Mouse (Mus musculus): ENCODE data around the gene Smok3a. TPM values are rescaled to one million over a fixed set of nuclear protein-coding genes. Genes with fewer than 3 reads are reported as not detected.

Gene Smok3a
- polyA plus RNA-seq, 1 experiment from 2014 or later, result not detected

GRCm38 (mm10) chr5:138081446-138081845 lies 60.4 kb downstream of the Smok3a start:
- H3K4me3 ChIP-seq (ENCODE audit: low read length), result no peak overlapping the region
- no peaks in the 10 kb centered on the region for H3K27me3 ChIP-seq (replicated peaks; ENCODE audit: control insufficient read depth, insufficient read depth, low read length)
- peaks cover 8% of the 10 kb centered on the region for H3K4me1 ChIP-seq (ENCODE audit: control insufficient read depth, insufficient read depth, low read depth, low read length)
- WGBS, result 90% methylated on average over 9 of the region's 9 CpGs
- H3K27ac ChIP-seq (ENCODE audit: low read depth, low read length), result no peak overlapping the region
- H3K9ac ChIP-seq (ENCODE audit: low read depth, low read length), result no peak overlapping the region
- H3K36me3 ChIP-seq (ENCODE audit: control insufficient read depth, insufficient read depth, low read length), result no peaks in the 10 kb centered on the region
- ATAC-seq, result no peak
- no peaks in the 10 kb centered on the region for H3K9me3 ChIP-seq (ENCODE audit: control insufficient read depth, low read length)
- no peak overlapping the region for H3K4me2 ChIP-seq (ENCODE audit: low read length)

GRCm38 (mm10) chr5:138083318-138083900 lies 62.3 kb downstream of the Smok3a start:
- 0 out of 2 replicates have a peak, but pooled peaks cover 4% of the 10 kb centered on the region for H3K36me3 ChIP-seq (ENCODE audit: control insufficient read depth, insufficient read depth, low read length)
- H3K27me3 ChIP-seq (replicated peaks; ENCODE audit: control insufficient read depth, insufficient read depth, low read length), result no peaks in the 10 kb centered on the region
- no peak overlapping the region for H3K4me2 ChIP-seq (ENCODE audit: low read length)
- H3K27ac ChIP-seq (ENCODE audit: low read depth, low read length), result no peak overlapping the region
- no peak overlapping the region for H3K9ac ChIP-seq (ENCODE audit: low read depth, low read length)
- peaks cover 17% of the 10 kb centered on the region for H3K4me1 ChIP-seq (ENCODE audit: control insufficient read depth, insufficient read depth, low read depth, low read length)
- 67% methylated on average over 2 of the region's 2 CpGs for WGBS
- H3K4me3 ChIP-seq (ENCODE audit: low read length), result no peak overlapping the region
- ATAC-seq, result no peak
- H3K9me3 ChIP-seq (ENCODE audit: control insufficient read depth, low read length), result no peaks in the 10 kb centered on the region

GRCm38 (mm10) chr5:138083936-138084335 lies 62.9 kb downstream of the Smok3a start:
- no peak overlapping the region for H3K4me3 ChIP-seq (ENCODE audit: low read length)
- H3K36me3 ChIP-seq (ENCODE audit: control insufficient read depth, insufficient read depth, low read length), result 0 out of 2 replicates have a peak, but pooled peaks cover 4% of the 10 kb centered on the region
- no peaks in the 10 kb centered on the region for H3K9me3 ChIP-seq (ENCODE audit: control insufficient read depth, low read length)
- 91% methylated on average over 2 of the region's 2 CpGs for WGBS
- no peak overlapping the region for H3K27ac ChIP-seq (ENCODE audit: low read depth, low read length)
- H3K27me3 ChIP-seq (replicated peaks; ENCODE audit: control insufficient read depth, insufficient read depth, low read length), result no peaks in the 10 kb centered on the region
- H3K4me2 ChIP-seq (ENCODE audit: low read length), result no peak overlapping the region
- H3K4me1 ChIP-seq (ENCODE audit: control insufficient read depth, insufficient read depth, low read depth, low read length), result peaks cover 17% of the 10 kb centered on the region
- no peak for ATAC-seq
- no peak overlapping the region for H3K9ac ChIP-seq (ENCODE audit: low read depth, low read length)

Other genes starting within 250 kb of the Smok3a start
- gene Ppp1r35, start 242.4 kb upstream of the Smok3a start, polyA plus RNA-seq (2015; fragmentation: Nextera tagmentation; extraction: Ambion mirVana), result 34.9 and 41.8 TPM in 2 replicates
- 11.1 and 12.2 TPM in 2 replicates for gene Mepce, start 233.6 kb upstream of the Smok3a start, polyA plus RNA-seq (2015; fragmentation: Nextera tagmentation; extraction: Ambion mirVana)
- gene Zcwpw1, start 233.5 kb upstream of the Smok3a start, polyA plus RNA-seq (2015; fragmentation: Nextera tagmentation; extraction: Ambion mirVana), result 11.2 and 13.5 TPM in 2 replicates
- 0.17 and 0.51 TPM in 2 replicates for gene Pilra, start 185.0 kb upstream of the Smok3a start, polyA plus RNA-seq (2015; fragmentation: Nextera tagmentation; extraction: Ambion mirVana)
- gene Pilrb1, start 163.2 kb upstream of the Smok3a start, polyA plus RNA-seq (2015; fragmentation: Nextera tagmentation; extraction: Ambion mirVana), result not detected in 2 replicates
- gene Pilrb2, start 149.4 kb upstream of the Smok3a start, polyA plus RNA-seq (2015; fragmentation: Nextera tagmentation; extraction: Ambion mirVana), result not detected in 2 replicates
- not detected in 2 replicates for gene Cyp3a13, start 99.6 kb upstream of the Smok3a start, polyA plus RNA-seq (2015; fragmentation: Nextera tagmentation; extraction: Ambion mirVana)
- gene Gjc3, start 58.2 kb upstream of the Smok3a start, polyA plus RNA-seq (2015; fragmentation: Nextera tagmentation; extraction: Ambion mirVana), result 1.9 and 2.0 TPM in 2 replicates
- not detected in 2 replicates for gene Azgp1, start 39.7 kb upstream of the Smok3a start, polyA plus RNA-seq (2015; fragmentation: Nextera tagmentation; extraction: Ambion mirVana)
- gene Smok3b, start 168 bp downstream of the Smok3a start, polyA plus RNA-seq (2015; fragmentation: Nextera tagmentation; extraction: Ambion mirVana), result not detected in 2 replicates
- gene Smok3c, start 31.9 kb downstream of the Smok3a start, polyA plus RNA-seq (2015; fragmentation: Nextera tagmentation; extraction: Ambion mirVana), result not detected in 2 replicates
- 15.9 and 20.5 TPM in 2 replicates for gene Zkscan1, start 63.8 kb downstream of the Smok3a start, polyA plus RNA-seq (2015; fragmentation: Nextera tagmentation; extraction: Ambion mirVana)
- gene Zscan21, start 95.6 kb downstream of the Smok3a start, polyA plus RNA-seq (2015; fragmentation: Nextera tagmentation; extraction: Ambion mirVana), result 79.0 and 82.3 TPM in 2 replicates
- gene Zfp113, start 134.5 kb downstream of the Smok3a start, polyA plus RNA-seq (2015; fragmentation: Nextera tagmentation; extraction: Ambion mirVana), result 22.7 and 22.9 TPM in 2 replicates
- gene Cops6, start 139.8 kb downstream of the Smok3a start, polyA plus RNA-seq (2015; fragmentation: Nextera tagmentation; extraction: Ambion mirVana), result 319 and 340 TPM in 2 replicates
- 20.3 and 22.9 TPM in 2 replicates for gene Ap4m1, start 150.7 kb downstream of the Smok3a start, polyA plus RNA-seq (2015; fragmentation: Nextera tagmentation; extraction: Ambion mirVana)
- gene Mcm7, start 151.2 kb downstream of the Smok3a start, polyA plus RNA-seq (2015; fragmentation: Nextera tagmentation; extraction: Ambion mirVana), result 68.0 and 80.4 TPM in 2 replicates
- gene Taf6, start 166.2 kb downstream of the Smok3a start, polyA plus RNA-seq (2015; fragmentation: Nextera tagmentation; extraction: Ambion mirVana), result 64.7 and 75.2 TPM in 2 replicates
- gene Cnpy4, start 166.2 kb downstream of the Smok3a start, polyA plus RNA-seq (2015; fragmentation: Nextera tagmentation; extraction: Ambion mirVana), result 28.2 and 30.3 TPM in 2 replicates
- gene Mblac1, start 173.1 kb downstream of the Smok3a start, polyA plus RNA-seq (2015; fragmentation: Nextera tagmentation; extraction: Ambion mirVana), result 12.8 and 14.5 TPM in 2 replicates
- 0.06 TPM in 1 of 2 replicates, not detected in the other for gene Nxpe5, start 204.6 kb downstream of the Smok3a start, polyA plus RNA-seq (2015; fragmentation: Nextera tagmentation; extraction: Ambion mirVana)
- gene Lamtor4, start 234.2 kb downstream of the Smok3a start, polyA plus RNA-seq (2015; fragmentation: Nextera tagmentation; extraction: Ambion mirVana), result 107 and 120 TPM in 2 replicates
- gene BC037034, start 242.8 kb downstream of the Smok3a start, polyA plus RNA-seq (2015; fragmentation: Nextera tagmentation; extraction: Ambion mirVana), result 15.3 and 18.4 TPM in 2 replicates